Mouse (Mus musculus) embryonic facial prominence, embryonic 12.5 days (tissue): Measurements from ENCODE around the gene Dlgap3. TPM values are rescaled to one million over a fixed set of nuclear protein-coding genes. Genes with fewer than 3 reads are reported as not detected.

Source experiments
- ATAC-seq: fragments of 200-750 bp; cut with Nextera tagmentation; 2 replicates; pipeline ENCODE4 v1.8.0; 2017; ENCODE audit not compliant: insufficient number of reproducible peaks, insufficient read depth, low FRiP score, low TSS enrichment
- H3K27ac ChIP-seq: fragments of 300-500 bp; sonication (generic); 2 replicates; pipeline ENCODE4 v1.5.1; 2016; ENCODE audit warnings: mild to moderate bottlenecking
- H3K27me3 ChIP-seq: fragments of 300-500 bp; sonication (generic); 2 replicates; pipeline ENCODE4 v1.6.1; 2016; ENCODE audit warnings: mild to moderate bottlenecking, moderate library complexity
- H3K36me3 ChIP-seq: fragments of 300-500 bp; sonication (generic); 2 replicates; pipeline ENCODE4 v1.6.1; 2016; ENCODE audit warnings: mild to moderate bottlenecking
- H3K4me1 ChIP-seq: fragments of 300-500 bp; sonication (generic); 2 replicates; pipeline ENCODE4 v1.6.1; 2016
- H3K4me2 ChIP-seq: fragments of 300-500 bp; sonication (generic); replicated peaks from 2 replicates; pipeline ENCODE4 v1.6.1; 2016; ENCODE audit warnings: mild to moderate bottlenecking, moderate library complexity
- H3K4me3 ChIP-seq: fragments of 300-500 bp; sonication (generic); 2 replicates; pipeline ENCODE4 v1.5.1; 2016; ENCODE audit warnings: mild to moderate bottlenecking
- H3K9ac ChIP-seq: fragments of 300-500 bp; sonication (generic); 2 replicates; pipeline ENCODE4 v1.6.1; 2016; ENCODE audit warnings: mild to moderate bottlenecking, moderate library complexity
- H3K9me3 ChIP-seq: fragments of 300-500 bp; sonication (generic); 2 replicates; pipeline ENCODE4 v1.6.1; 2016; ENCODE audit warnings: mild to moderate bottlenecking, moderate library complexity
- WGBS: fragments of 180-500 bp; shearing (Covaris S2); methylation state at CpG from one replicate; pipeline ENCODE4 v1.1.7; 2016; 5-methylcytosine and 5-hydroxymethylcytosine counted together
- polyA plus RNA-seq: library from polyadenylated mRNA; unstranded; fragments of >200 nt; fragmentation: Nextera tagmentation; extraction: Ambion mirVana; gene quantifications from 2 replicates; pipeline ENCODE4 v1.2.1, GENCODE M21; 2016

Dlgap3 gene
- polyA plus RNA-seq, 1 experiment from 2014 or later: 1.3 TPM

DNA sequence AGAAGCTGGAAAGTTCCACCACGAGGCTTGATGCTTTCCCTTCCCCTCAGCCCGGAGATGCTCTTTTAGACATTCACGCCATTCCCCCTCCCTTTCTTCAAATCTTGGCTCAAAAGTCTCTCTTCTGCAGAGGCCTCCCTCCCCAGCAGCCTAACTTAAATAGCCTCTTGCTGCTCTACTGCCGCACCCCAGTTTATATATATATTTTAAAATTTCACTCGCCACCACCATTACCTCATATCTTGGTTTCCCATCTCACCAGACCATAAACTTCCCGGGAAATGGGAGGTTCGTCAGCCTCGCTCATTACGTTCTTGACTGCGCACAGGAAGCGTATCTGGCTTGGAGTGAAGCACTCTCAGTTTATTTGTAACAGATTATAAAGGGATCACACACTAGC lies 9.0 kb downstream of the Dlgap3 start:
- H3K27ac ChIP-seq: no peak overlapping the region
- no peak overlapping the region for H3K4me2 ChIP-seq
- H3K4me1 ChIP-seq: no peaks in the 10 kb centered on the region
- no peak overlapping the region for H3K9ac ChIP-seq
- H3K4me3 ChIP-seq: no peak overlapping the region
- no peak for ATAC-seq
- H3K27me3 ChIP-seq: peaks cover 26% of the 10 kb centered on the region
- no peaks in the 10 kb centered on the region for H3K9me3 ChIP-seq
- 81% methylated on average over 11 of the region's 11 CpGs for WGBS
- H3K36me3 ChIP-seq: no peaks in the 10 kb centered on the region

DNA sequence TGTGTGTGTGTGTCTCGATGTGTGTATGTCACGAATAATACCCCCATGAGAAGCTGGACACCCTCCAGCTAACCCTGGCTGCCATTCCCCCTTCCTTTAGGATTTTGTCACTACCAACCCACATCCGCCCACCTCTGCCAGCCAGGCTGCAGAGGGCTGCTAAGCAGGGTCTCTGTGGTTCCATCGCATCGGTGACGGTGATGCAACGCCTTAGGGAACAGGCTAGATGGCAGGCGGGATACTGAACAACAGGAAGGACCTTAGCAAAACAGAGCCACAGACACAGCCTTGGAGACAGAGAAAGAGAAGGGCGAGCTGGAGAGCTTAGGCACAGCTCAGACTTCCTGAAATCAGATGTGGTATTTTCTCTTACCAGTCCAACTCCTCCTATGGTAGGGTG lies 9.7 kb downstream of the Dlgap3 start:
- Histone ChIP-seq H3K9me3 (no peaks in the 10 kb centered on the region), H3K4me1 (no peaks in the 10 kb centered on the region), H3K4me2 (no peak overlapping the region), H3K4me3 (no peak overlapping the region), H3K27ac (no peak overlapping the region), H3K27me3 (peaks cover 22% of the 10 kb centered on the region), H3K36me3 (no peaks in the 10 kb centered on the region), H3K9ac (no peak overlapping the region)
- 41% methylated on average over 9 of the region's 9 CpGs for WGBS
- ATAC-seq: no peak

DNA sequence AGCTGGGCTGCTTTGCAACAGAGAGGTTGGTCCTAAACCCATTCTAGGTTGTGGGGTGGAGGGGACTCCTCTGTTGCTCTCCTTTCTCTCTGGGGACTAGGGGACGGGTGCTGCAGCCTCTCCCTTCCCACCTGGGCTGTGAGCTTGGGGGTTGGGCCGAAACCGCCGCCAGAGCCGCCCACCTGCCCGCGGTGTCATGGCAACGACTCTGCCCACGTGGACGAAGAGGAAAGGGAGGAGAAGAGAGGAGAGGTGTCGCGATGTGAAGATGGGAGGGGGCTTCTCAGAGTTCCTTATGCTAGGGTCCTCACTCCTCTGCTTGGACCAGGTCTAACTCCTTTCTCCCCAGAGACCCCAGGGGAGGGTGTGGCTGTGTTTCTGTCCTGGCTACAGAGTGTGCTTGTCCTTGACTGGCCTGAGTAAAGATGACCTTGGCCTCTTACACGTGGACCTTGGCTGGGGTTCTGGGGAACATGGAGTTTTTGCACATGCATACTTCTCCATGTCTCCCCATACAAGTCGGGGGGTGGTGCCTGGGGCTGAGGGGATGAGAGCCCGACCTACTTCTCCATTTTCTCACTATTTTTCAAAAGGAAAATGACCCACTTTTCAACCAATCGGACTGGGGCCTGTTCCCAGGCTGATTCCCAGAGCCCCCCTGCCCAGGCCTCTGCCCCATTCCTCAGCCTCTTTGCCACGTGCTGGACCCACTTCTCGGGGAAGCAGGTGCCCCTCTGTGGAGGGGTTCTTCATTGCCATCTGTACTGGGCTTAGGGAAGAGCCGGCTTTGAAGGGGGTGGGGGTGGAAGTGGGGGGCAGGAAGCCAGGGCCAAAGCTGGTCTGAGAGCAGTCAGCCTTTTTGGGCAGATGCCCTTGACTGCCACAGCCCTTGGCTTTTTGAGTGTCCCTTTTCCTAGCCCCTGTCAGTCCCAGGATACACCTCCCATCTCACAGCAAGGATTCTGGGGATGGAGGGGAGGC lies 10.8 kb downstream of the Dlgap3 start:
- Histone ChIP-seq H3K27me3 (peaks cover 22% of the 10 kb centered on the region), H3K4me3 (no peak overlapping the region), H3K27ac (no peak overlapping the region), H3K9ac (no peak overlapping the region), H3K4me2 (no peak overlapping the region), H3K36me3 (no peaks in the 10 kb centered on the region), H3K4me1 (no peaks in the 10 kb centered on the region), H3K9me3 (no peaks in the 10 kb centered on the region)
- no peak for ATAC-seq
- WGBS: 14% methylated on average over 19 of the region's 19 CpGs

DNA sequence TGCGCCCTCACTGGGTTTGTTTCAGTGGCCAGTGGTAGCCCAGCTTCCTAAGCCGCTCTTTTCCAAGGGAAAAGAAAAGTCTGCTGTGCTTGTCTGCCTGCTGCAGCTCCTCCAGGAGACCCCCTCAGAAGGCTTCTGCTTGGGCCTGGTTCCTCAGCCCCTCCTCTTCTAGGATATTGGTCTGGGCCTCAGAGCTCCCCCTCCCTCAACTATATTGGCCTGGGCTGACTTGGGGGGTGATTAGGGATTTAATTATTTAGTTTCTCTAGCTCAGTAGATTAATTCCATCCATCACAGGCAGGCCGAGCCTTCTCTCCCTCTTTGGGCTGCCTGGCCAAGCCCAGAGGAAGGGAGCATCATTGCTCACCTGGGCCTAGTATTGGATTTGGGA lies 11.4 kb downstream of the Dlgap3 start:
- no peaks in the 10 kb centered on the region for H3K9me3 ChIP-seq
- H3K36me3 ChIP-seq: no peaks in the 10 kb centered on the region
- 57% methylated on average over 3 of the region's 3 CpGs for WGBS
- no peaks in the 10 kb centered on the region for H3K4me1 ChIP-seq
- H3K4me2 ChIP-seq: no peak overlapping the region
- no peak overlapping the region for H3K27ac ChIP-seq
- H3K9ac ChIP-seq: no peak overlapping the region
- no peak for ATAC-seq
- H3K4me3 ChIP-seq: no peak overlapping the region
- H3K27me3 ChIP-seq: peaks cover 22% of the 10 kb centered on the region

DNA sequence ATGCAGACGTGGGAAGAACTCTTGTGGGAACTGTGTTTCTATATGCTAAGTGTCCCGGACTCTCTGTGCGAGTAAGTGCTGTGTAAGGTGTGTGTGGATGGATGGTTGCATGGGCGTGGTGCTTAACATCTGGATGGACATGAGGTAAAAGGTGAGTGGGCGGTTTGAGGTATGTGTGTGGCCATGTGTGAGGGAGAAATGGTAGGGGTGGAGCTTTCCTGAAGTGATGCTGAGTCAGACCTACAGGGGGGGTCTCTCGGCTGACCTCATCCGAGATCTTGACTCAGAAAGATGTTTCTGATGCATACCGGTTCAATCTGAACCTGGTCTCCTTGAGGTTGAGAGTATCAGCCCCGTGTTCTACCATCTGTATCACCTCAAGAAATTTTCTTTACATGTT lies 12.0 kb downstream of the Dlgap3 start:
- Histone ChIP-seq H3K4me3 (no peak overlapping the region), H3K36me3 (no peaks in the 10 kb centered on the region), H3K9me3 (no peaks in the 10 kb centered on the region), H3K27me3 (peaks cover 22% of the 10 kb centered on the region), H3K9ac (no peak overlapping the region), H3K4me1 (no peaks in the 10 kb centered on the region), H3K27ac (no peak overlapping the region), H3K4me2 (no peak overlapping the region)
- no peak for ATAC-seq
- WGBS: 85% methylated on average over 9 of the region's 9 CpGs

DNA sequence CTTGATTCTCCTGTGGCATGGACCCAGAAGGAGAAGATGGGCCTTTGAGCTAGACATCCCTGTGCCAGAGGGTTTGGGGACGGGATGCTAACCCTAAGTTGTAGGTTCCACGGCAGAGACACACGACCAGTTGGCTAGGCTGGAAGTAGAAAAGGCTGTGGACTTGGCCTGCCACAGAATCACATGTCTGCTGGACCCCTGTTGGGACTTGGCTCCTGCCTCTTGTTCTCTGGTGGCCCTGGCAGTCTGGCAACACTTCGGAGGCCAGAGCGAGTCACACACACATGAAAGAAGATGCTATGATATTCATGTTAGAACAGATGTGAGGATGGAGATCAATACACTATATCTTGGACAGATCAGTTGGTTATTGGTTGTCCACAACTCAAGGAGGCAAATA lies 14.9 kb downstream of the Dlgap3 start:
- H3K36me3 ChIP-seq: no peaks in the 10 kb centered on the region
- no peak overlapping the region for H3K4me2 ChIP-seq
- H3K4me3 ChIP-seq: no peak overlapping the region
- no peak overlapping the region for H3K9ac ChIP-seq
- no peaks in the 10 kb centered on the region for H3K4me1 ChIP-seq
- H3K27ac ChIP-seq: no peak overlapping the region
- 83% methylated on average over 5 of the region's 5 CpGs for WGBS
- H3K9me3 ChIP-seq: no peaks in the 10 kb centered on the region
- no peak for ATAC-seq
- peaks cover 16% of the 10 kb centered on the region for H3K27me3 ChIP-seq

DNA sequence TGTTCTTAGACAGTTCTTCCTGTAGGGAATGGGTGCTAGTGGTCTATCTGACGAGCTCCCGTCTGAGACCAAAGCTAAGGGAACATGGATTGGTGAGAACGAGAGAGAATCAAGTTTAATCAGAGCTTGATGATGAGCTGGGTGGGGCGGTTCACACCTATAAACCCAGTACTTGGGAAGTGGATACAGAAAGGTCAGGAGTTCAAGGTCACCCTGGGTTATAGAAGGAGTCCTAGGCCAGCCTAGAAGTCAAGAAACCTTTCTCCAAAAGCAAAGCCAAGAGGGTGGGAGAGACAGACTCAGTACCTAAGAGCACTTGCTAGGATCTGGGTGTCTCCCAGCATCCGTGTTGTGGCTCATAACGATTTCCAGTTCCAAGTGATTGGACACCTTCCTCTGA lies 21.9 kb downstream of the Dlgap3 start:
- Histone ChIP-seq H3K27me3 (no peaks in the 10 kb centered on the region), H3K4me2 (no peak overlapping the region), H3K36me3 (no peaks in the 10 kb centered on the region), H3K27ac (no peak overlapping the region), H3K4me3 (no peak overlapping the region), H3K4me1 (peaks cover 6% of the 10 kb centered on the region; the same call in 1 of the 2 replicates), H3K9me3 (no peaks in the 10 kb centered on the region), H3K9ac (no peak overlapping the region)
- 83% methylated on average over 6 of the region's 6 CpGs for WGBS
- no peak for ATAC-seq

DNA sequence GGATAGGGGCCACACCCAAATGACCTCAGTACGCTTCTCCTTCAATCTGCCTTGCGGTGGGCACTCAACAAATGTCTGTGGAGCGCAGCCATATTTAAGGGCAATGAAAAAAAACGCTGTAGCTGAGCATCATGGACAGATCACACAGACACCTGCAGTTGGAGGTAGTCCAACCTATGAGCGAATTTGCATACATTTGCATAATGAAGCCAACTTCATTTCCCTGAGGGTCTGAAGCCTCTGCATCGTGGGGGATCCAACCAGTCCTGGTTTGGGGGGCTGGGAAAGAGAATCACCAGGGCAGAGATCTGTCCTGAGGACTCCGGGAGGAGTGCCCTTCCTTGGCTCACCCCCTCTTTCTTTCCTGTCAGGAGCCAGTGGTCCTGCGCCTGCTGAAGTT lies 23.7 kb downstream of the Dlgap3 start:
- no peaks in the 10 kb centered on the region for H3K36me3 ChIP-seq
- no peaks in the 10 kb centered on the region for H3K9me3 ChIP-seq
- no peak overlapping the region for H3K9ac ChIP-seq
- H3K27ac ChIP-seq: no peak overlapping the region
- H3K27me3 ChIP-seq: no peaks in the 10 kb centered on the region
- no peak overlapping the region for H3K4me3 ChIP-seq
- H3K4me2 ChIP-seq: no peak overlapping the region
- WGBS: 76% methylated on average over 8 of the region's 8 CpGs
- ATAC-seq: no peak
- peaks cover 6% of the 10 kb centered on the region; the same call in 1 of the 2 replicates for H3K4me1 ChIP-seq

DNA sequence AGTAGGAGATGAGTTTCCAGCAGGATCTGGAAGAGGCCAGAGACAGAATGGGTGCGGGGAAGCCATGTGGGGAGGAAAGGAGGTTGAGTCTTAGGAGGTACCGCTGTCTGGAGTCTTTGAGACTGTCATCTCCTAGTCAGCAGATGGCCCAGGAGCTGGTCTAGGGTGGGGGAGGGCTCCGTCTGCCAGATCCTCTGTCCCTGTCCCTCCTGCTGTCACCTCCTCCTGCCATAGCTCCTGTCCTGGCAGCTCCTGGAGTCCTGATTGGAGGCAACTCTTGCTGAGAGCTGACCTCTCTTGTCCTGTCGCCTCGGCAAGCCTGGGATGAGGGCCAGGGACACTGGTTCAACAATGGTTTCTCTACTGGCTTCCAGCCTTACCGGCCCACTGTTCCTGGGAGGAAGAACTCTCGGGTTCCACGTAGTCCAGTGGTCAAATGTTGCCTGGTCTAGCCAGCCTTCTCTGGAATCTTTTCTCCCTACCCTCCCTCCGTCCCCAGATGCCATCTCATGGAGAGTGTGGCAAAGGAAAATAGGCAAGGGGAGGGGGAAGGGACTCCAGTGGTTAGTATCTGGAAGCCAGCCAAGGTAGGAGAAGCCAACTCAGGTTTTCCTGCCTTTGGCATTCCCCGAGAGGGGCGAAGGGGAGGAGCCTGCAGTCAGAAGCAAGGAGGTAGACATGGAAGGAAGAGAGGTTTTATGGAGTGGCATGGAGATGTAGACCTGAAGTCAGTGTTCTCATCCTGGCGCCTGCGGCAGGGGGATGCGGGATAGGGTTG lies 24.6 kb downstream of the Dlgap3 start:
- no peaks in the 10 kb centered on the region for H3K27me3 ChIP-seq
- H3K27ac ChIP-seq: no peak overlapping the region
- no peak overlapping the region for H3K4me3 ChIP-seq
- no peaks in the 10 kb centered on the region for H3K36me3 ChIP-seq
- peaks cover 6% of the 10 kb centered on the region; the same call in 1 of the 2 replicates for H3K4me1 ChIP-seq
- H3K4me2 ChIP-seq: no peak overlapping the region
- ATAC-seq: no peak
- H3K9me3 ChIP-seq: no peaks in the 10 kb centered on the region
- 73% methylated on average over 14 of the region's 14 CpGs for WGBS
- no peak overlapping the region for H3K9ac ChIP-seq

DNA sequence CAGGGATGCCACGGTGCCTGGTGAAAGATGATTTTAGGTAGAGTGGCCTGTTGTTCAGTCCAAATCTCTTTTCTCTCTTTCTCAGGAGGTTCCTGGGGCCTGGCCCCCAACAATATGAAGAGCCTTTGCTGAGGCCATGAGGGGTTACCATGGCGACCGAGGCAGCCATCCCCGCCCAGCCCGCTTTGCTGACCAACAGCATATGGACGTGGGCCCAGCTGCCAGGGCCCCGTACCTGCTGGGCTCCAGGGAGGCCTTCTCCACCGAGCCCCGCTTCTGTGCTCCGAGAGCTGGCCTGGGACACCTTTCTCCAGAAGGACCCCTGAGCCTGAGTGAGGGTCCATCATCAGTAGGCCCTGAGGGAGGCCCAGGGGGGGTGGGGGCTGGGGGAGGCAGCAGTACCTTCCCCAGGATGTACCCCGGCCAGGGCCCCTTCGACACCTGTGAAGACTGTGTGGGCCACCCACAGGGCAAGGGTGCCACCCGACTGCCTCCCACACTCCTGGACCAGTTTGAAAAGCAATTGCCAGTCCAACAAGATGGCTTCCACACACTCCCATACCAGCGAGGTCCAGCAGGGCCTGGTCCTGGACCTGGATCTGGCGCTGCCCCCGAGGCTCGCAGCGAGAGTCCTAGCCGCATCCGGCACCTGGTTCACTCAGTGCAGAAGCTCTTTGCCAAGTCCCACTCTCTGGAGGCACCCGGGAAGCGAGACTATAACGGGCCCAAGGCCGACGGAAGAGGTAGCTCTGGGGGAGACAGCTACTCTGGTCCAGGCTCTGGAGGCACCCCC lies 25.7 kb downstream of the Dlgap3 start:
- H3K4me3 ChIP-seq: no peak overlapping the region
- 0 out of 2 replicates have a peak, but pooled peaks cover 3% of the 10 kb centered on the region for H3K27me3 ChIP-seq
- H3K4me1 ChIP-seq: peaks cover 6% of the 10 kb centered on the region; the same call in 1 of the 2 replicates
- no peak overlapping the region for H3K9ac ChIP-seq
- WGBS: 89% methylated on average over 25 of the region's 25 CpGs
- H3K9me3 ChIP-seq: no peaks in the 10 kb centered on the region
- no peak for ATAC-seq
- H3K27ac ChIP-seq: no peak overlapping the region
- H3K4me2 ChIP-seq: no peak overlapping the region
- no peaks in the 10 kb centered on the region for H3K36me3 ChIP-seq

DNA sequence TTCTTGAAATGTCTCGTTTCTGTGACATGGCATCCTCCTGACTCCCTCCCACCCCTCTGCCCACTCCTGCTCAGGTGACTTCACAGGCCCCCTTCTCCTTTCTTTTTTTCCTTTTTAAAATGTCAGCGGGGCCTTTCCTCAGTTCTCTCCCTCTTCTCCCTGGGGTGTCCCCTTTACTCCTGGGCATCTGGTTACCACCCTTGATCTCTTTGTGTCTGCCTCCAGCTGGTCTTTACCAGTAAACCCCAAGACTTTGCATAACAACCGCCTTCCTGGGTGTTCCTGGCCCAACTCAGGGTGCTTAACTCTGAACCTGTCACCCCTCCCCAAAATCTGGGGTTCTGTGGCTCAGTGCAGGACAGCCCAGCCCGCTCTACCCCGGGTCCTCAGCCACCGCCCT lies 29.6 kb downstream of the Dlgap3 start:
- 0 out of 2 replicates have a peak, but pooled peaks cover 3% of the 10 kb centered on the region for H3K27me3 ChIP-seq
- no peak overlapping the region for H3K27ac ChIP-seq
- H3K4me1 ChIP-seq: peaks cover 4% of the 10 kb centered on the region; the same call in 1 of the 2 replicates
- ATAC-seq: no peak
- H3K4me2 ChIP-seq: no peak overlapping the region
- H3K36me3 ChIP-seq: no peaks in the 10 kb centered on the region
- no peaks in the 10 kb centered on the region for H3K9me3 ChIP-seq
- H3K9ac ChIP-seq: no peak overlapping the region
- no peak overlapping the region for H3K4me3 ChIP-seq
- 32% methylated on average over 6 of the region's 6 CpGs for WGBS
